Mouse (Mus musculus) c-Kit-positive CD71-positive TER-119-positive erythroid progenitor cells, embryonic 14.5 days (primary cell): ENCODE results near the gene Celsr3.

Experiments
- DNase-seq: peaks from one replicate; pipeline ENCODE4 v3.0.0-alpha.2; 2013; ENCODE audit warnings: low spot score

The Celsr3 gene

DNA sequence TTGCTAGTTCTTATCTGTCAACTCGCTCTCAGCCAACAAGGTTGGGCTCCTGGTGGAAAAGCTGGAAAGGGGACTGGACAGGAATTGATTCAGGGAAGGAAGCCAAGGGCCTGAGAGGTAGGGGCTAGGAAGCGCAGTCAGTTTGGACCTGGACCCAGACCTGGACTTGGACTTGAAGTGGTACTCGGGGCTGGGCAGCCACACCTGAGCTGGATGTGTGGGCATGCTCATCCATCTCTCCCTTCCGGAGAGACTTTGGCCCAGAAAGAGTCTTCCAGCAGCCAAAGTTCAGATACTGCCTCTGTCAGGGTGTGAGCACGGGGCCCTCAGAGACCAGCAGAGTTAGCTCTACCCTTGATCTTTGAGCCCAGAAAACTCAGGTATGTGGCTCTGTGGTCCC is 29.2 kb downstream of the Celsr3 start:
- no peak for DNase-seq

DNA sequence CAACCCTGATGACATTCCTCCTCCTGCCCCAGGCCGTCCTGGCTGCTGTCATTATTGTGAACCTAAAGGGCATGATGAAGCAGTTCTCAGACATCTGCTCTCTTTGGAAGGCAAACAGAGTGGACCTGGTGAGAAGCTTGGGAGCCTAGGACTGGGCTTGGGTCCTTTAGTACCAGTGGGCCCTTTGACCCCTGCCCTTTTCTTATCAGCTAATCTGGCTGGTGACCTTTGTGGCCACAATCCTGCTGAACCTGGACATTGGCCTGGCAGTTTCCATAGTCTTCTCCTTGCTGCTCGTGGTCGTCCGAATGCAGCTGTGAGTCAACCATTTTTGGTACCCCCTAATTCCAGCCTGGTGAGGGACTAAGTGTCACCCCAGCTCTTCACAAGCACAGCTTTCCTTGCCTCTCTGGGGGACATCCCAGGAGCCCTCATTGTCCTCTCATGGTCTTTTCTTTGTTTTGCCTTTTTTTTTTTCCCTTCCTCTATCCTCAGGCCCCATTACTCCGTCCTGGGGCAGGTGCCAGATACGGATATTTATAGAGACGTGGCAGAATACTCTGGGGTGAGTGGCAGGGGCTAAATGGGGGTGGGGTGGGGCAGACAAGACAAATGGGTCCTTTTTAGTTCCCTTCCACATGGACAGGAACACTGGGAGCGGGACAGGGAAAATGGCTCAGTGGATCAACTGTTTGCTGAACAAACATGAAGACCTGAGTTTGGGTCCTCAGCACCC is 32.8 kb downstream of the Celsr3 start:
- no peak for DNase-seq
